Mouse (Mus musculus) olfactory bulb, adult 2 months (tissue): ENCODE results near the gene Cap1.

ENCODE experiments used
- CTCF ChIP-seq: fragments of 200-500 bp; IDR thresholded peaks from 2 replicates; pipeline ENCODE4 v1.5.1; 2012; ENCODE audit warnings: low read depth, mild to moderate bottlenecking, low read length, moderate library complexity; ENCODE audit not compliant: insufficient read depth
- POLR2A ChIP-seq: fragments of 200-500 bp; IDR thresholded peaks from 2 replicates; pipeline ENCODE4 v1.6.1; 2012; ENCODE audit warnings: mild to moderate bottlenecking, low read depth, low read length, moderate library complexity; ENCODE audit not compliant: insufficient read depth

DNA sequence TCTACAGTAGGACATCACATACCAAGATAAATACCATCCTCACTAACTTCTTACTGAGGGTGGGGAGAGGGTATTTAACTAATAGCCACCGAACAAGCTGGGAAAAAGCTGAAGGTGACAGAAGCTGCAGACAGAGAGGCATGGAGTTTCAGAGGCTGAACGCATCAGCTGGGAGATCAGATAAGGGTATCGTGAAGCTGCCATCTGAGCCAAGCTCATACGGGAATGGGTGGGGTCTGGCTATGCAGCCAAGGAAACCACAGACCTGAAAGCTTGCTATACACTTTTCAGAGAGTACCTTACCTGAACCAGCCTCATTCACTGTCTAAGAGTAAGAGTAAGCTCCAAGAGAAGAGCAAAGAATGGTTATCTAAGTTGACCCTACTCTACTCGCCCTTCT, 12.9 kb downstream of the Cap1 start:
- TF ChIP-seq POLR2A (no peak), CTCF (no peak)
